Mouse (Mus musculus) left cerebral cortex, postnatal 14 days (tissue): ENCODE results near the gene Atp2c1. TPM values are rescaled to one million over a fixed set of nuclear protein-coding genes. Genes with fewer than 3 reads are reported as not detected.

Experiments used
- DNase-seq, 2 experiments: peaks; one replicate each; pipeline ENCODE4 v3.0.0; 2021 to 2022; ENCODE audit warnings: low spot score in 2 of 2, mixed read lengths in 1 of 2
- intact Hi-C: fragments of 180-260 bp; cut with DNase I; formaldehyde crosslinking; loops from one replicate; pipeline ENCODE4 v1.15.1; 2025
- total RNA-seq, 2 experiments: library from RNA; stranded (reverse); gene quantifications; 2 replicates each; pipeline ENCODE4 v1.2.3; 2021

Atp2c1 gene
- total RNA-seq, 2 experiments from 2014 or later: 233 to 249 TPM

GRCm38 (mm10) chr9:105387403-105387802, 139.7 kb downstream of the Atp2c1 start:
- intact Hi-C loops: loop anchor here (5.0 to 10.0 kb wide), 3 partner anchors 333 to 975 kb away; partner anchors contain the start of gene Mrpl3
- no peak for DNase-seq

DNA sequence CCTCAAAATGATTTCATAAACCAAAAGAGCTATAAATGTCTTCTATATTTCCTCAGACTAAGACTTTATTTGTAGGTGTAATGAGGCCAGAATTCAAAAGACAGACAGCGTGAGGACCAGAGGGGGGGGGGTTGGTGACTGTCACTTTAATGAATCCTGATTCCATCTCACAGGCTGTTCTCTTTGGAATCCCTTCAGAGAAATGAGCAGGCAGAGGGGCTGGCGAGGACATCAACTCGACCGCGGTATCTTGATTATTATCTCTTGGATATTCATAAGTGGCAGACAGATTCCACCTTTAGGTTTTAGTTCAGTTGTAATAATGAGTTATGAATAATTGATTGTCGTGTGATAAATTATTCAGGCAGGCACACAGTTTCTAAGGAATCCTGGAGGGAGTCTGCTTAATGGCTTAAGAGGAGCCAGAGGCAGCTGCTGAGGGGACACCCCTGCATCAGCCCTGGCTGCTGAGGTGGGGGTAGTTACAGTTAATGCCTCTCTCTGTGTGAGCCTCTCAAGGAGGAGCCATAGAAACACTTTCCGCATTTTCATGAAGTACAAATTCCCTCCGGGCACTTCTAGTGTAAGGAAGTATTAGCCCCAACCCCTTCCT, 147.5 kb downstream of the Atp2c1 start:
- DNase-seq: no peak
- intact Hi-C loops: loop anchor here (5.0 to 10.0 kb wide), 3 partner anchors 72 to 325 kb away; partner anchors contain the start of gene Mrpl3

GRCm38 (mm10) chr9:105377622-105378021, 149.5 kb downstream of the Atp2c1 start:
- DNase-seq: peak in 1 of 2 experiments; percentile 30
- intact Hi-C loops: loop anchor here (5.0 to 10.0 kb wide), 2 partner anchors 70 to 303 kb away; no protein-coding TSS in a partner anchor

DNA sequence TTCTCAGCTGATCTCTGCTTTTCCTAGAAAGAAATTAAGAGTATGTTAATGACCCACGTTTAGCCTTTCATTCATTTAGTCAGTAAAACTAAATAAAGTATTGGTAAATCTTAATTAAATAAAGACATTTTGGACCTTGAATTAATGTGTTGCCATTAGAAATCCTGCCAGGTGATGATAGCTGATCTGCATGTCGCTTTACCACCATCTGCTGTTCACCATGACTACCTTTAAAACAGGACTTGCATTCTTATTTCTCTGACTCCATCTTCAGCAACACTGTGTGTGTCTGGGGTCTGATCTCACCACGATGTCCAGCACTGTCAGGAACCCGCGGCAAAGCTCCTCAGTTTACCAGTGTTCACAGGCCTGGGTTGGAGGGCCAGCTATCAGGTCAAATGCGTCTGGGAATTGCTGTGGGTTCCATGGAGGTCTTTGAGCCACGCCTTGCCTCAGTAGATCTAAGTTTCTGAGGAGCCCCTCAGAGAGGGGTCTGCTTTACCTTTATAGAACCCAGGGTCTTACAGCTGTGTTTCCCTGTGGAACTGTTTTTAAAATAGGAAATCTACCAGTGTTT, 150.1 kb downstream of the Atp2c1 start:
- intact Hi-C loops: loop anchor here (5.0 to 10.0 kb wide), 2 partner anchors 70 to 302 kb away; no protein-coding TSS in a partner anchor
- peak in 1 of 2 experiments; percentile 38 for DNase-seq

- intact Hi-C loops: loop anchor here (5.0 to 10.0 kb wide), 2 partner anchors 69 to 302 kb away; no protein-coding TSS in a partner anchor
- DNase-seq: no peak
Measured at GRCm38 (mm10) chr9:105376411-105376810, 150.7 kb downstream of the Atp2c1 start.

DNA sequence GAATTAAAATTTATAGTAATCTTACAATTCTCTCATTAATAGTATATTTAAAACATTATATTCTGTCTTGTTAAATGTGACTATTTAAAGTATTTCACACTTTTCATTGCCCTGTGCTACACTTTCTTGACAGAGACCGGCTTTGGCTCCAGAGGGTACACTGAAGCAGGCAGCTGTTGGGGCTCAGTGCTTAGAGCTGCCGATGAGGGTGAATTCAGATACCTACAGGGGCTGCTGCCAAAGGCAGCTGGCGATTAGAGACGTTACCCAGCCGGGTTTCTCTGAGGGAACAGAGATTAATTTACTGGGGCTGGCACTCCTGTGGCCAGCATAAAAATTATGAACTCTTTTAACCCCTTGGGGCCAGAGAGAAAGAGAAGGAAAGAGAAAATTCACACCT, 152.8 kb downstream of the Atp2c1 start:
- intact Hi-C loops: loop anchor here (10.0 kb wide), 1 partner anchor 300 kb away; no protein-coding TSS in a partner anchor
- no peak for DNase-seq

- no peak for DNase-seq
Measured at GRCm38 (mm10) chr9:105368605-105369004, 158.5 kb downstream of the Atp2c1 start.

GRCm38 (mm10) chr9:105366199-105366598, 160.9 kb downstream of the Atp2c1 start:
- DNase-seq: no peak

More at GRCm38 (mm10) chr9:105368605-105369004, 158.5 kb downstream of the Atp2c1 start:
- intact Hi-C loops: no loop called here

GRCm38 (mm10) chr9:105363520-105364231, 163.4 kb downstream of the Atp2c1 start:
- peak; percentile 11 to 37 for DNase-seq
- intact Hi-C loops: no loop called here

More at GRCm38 (mm10) chr9:105366199-105366598, 160.9 kb downstream of the Atp2c1 start:
- intact Hi-C loops: no loop called here

DNA sequence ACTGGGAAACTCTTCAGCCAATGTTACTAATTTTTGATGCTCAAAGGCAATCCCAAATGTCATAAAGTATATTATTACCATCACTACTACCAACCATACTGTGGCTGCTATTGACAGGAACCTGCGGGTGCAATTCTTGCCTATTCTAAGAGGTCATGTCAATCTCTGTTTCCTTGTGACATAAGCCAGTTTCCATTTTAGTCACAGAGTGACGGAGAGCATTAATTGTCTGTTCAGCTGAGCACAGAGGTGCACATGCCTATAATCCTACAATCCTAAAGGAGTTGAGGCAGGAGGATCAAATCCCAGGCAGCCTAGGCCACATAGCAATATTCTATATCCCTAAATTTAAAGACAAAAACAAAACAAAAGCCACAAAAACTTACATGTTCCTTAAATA, 164.9 kb downstream of the Atp2c1 start:
- intact Hi-C loops: no loop called here
- DNase-seq: no peak

Other genes with a start within 250 kb of the Atp2c1 start
- 10 to 100 TPM in 1 of 2 experiments, 1 to 10 TPM in 1; 9.5 to 10.8 TPM for gene Aste1, start 131.9 kb downstream of the Atp2c1 start, total RNA-seq
- gene Nek11, start 131.8 kb downstream of the Atp2c1 start, total RNA-seq: 1 to 10 TPM; 1.4 to 1.5 TPM
- 10 to 100 TPM; 39.2 to 41.8 TPM for gene Pik3r4, start 115.7 kb upstream of the Atp2c1 start, total RNA-seq